Mouse (Mus musculus) thymus, adult 2 months (tissue): ENCODE results near the gene Zfp385b. TPM values are rescaled to one million over a fixed set of nuclear protein-coding genes. Genes with fewer than 3 reads are reported as not detected.

Experiments
- DNase-seq: peaks from one replicate; pipeline ENCODE4 v3.0.0; 2021
- H3K27ac ChIP-seq: fragments of 200-500 bp; 2 replicates; pipeline ENCODE4 v1.5.1; 2012; ENCODE audit warnings: low read length, control low read depth; ENCODE audit not compliant: control insufficient read depth, insufficient read depth
- H3K27me3 ChIP-seq: fragments of 200-500 bp; 2 replicates; pipeline ENCODE4 v1.6.1; 2012; ENCODE audit warnings: mild to moderate bottlenecking, low read length, moderate library complexity, mixed read lengths; ENCODE audit not compliant: control insufficient read depth, insufficient read depth
- H3K36me3 ChIP-seq: fragments of 200-500 bp; 2 replicates; pipeline ENCODE4 v1.6.1; 2012; ENCODE audit warnings: mild to moderate bottlenecking, low read length, moderate library complexity; ENCODE audit not compliant: control insufficient read depth, insufficient read depth
- H3K4me1 ChIP-seq: fragments of 200-500 bp; replicated peaks from 2 replicates; pipeline ENCODE4 v1.6.1; 2012; ENCODE audit warnings: low read length; ENCODE audit not compliant: control insufficient read depth, insufficient read depth
- H3K4me3 ChIP-seq: fragments of 200-500 bp; 2 replicates; pipeline ENCODE4 v1.5.1; 2012; ENCODE audit warnings: mild to moderate bottlenecking, low read length, control low read depth, moderate library complexity; ENCODE audit not compliant: control insufficient read depth, insufficient read depth
- CTCF ChIP-seq: fragments of 200-500 bp; IDR thresholded peaks from 2 replicates; pipeline ENCODE4 v1.5.1; 2012; ENCODE audit warnings: mild to moderate bottlenecking, control low read depth, low read length, moderate library complexity, borderline replicate concordance; ENCODE audit not compliant: control insufficient read depth, poor library complexity, insufficient read depth; ENCODE audit errors: extremely low read depth
- POLR2A ChIP-seq: fragments of 200-500 bp; IDR thresholded peaks from 2 replicates; pipeline ENCODE4 v1.6.1; 2012; ENCODE audit warnings: mild to moderate bottlenecking, low read length, control low read depth, moderate library complexity; ENCODE audit not compliant: control insufficient read depth, poor library complexity, insufficient read depth; ENCODE audit errors: extremely low read depth
- WGBS: fragments of 180-500 bp; shearing (Covaris S2); methylation state at CpG from one replicate; pipeline ENCODE4 v1.1.7; 2018; 5-methylcytosine and 5-hydroxymethylcytosine counted together
- polyA plus RNA-seq: library from polyadenylated mRNA; depleted of rRNA; stranded (reverse); fragments of >200 nt; gene quantifications from 2 replicates; pipeline ENCODE4 v1.2.3, GENCODE M21; 2012

The Zfp385b gene
- polyA plus RNA-seq, 1 experiment: 0.84 TPM

DNA sequence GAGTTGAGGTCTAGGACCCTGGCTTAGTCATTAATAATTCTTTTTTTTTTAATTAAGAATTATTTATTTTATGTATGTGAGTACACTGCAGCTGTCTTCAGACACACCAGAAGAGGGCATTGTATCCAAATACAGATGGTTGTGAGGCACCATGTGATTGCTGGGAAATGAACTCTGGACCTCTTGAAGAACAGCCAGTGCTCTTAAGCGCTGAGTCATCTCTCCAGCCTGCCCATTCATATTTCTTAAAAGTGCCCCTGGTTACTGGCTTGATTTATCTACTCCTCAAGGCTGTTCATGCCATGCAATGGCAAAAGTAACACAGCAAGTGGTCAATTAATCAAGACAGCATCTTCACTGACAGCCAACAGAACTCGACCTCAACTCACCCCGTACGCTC is 130.8 kb downstream of the Zfp385b start:
- no peaks in the 10 kb centered on the region for H3K36me3 ChIP-seq
- WGBS: 95% methylated on average over 4 of the region's 4 CpGs
- DNase-seq: no peak

DNA sequence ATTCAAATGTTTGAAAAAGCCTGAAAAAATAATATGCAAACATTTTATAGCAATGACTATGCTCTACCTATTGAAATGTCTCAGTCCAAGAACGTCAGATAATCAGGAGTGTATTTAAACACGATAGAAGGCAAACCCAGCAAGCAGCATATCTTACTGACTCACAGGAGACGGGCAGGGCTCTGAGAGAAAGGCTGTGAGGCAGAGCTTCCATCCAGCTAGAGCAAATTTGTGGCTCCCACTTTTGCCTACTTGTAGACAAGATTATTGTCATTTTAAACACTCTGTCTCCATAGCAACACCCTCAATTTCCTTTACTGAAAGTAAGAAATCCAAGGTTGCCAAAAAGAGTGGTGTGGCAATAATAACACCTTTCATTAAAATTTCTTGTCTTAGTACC is 135.4 kb downstream of the Zfp385b start:
- 84% methylated on average over 3 of the region's 3 CpGs for WGBS
- DNase-seq: no peak
- Histone ChIP-seq H3K4me3 (no peak overlapping the region), H3K4me1 (no peaks in the 10 kb centered on the region), H3K36me3 (no peaks in the 10 kb centered on the region), H3K27ac (no peak overlapping the region), H3K27me3 (no peaks in the 10 kb centered on the region)
- TF ChIP-seq CTCF (no peak), POLR2A (no peak)

More for the DNA sequence above, 130.8 kb downstream of the Zfp385b start:
- no peak overlapping the region for H3K27ac ChIP-seq
- no peaks in the 10 kb centered on the region for H3K27me3 ChIP-seq
- H3K4me1 ChIP-seq: no peaks in the 10 kb centered on the region
- TF ChIP-seq POLR2A (no peak), CTCF (no peak)
- H3K4me3 ChIP-seq: no peak overlapping the region

DNA sequence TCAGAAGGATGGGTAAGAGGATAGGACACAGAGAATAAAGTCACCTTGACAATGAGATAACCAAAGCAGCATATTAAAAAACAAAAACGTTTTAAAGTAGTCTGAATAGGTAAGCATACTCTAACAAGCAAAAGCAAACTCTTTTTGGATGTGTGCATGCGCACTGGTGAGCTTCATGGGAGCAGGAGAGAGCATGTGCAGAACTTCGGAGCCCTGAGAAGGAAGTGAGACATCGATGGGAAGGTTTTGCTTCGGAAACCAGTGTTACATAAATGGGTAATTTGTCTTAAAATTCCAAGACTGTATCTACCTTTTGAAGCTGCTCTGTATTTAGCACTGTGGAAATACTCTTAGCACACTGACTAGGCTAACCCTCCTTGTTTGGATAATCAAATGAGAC is 137.2 kb downstream of the Zfp385b start:
- no peak overlapping the region for H3K27ac ChIP-seq
- no peaks in the 10 kb centered on the region for H3K4me1 ChIP-seq
- H3K36me3 ChIP-seq: no peaks in the 10 kb centered on the region
- 81% methylated on average over 5 of the region's 5 CpGs for WGBS
- no peak for DNase-seq
- H3K27me3 ChIP-seq: no peaks in the 10 kb centered on the region
- TF ChIP-seq CTCF (no peak), POLR2A (no peak)
- no peak overlapping the region for H3K4me3 ChIP-seq

DNA sequence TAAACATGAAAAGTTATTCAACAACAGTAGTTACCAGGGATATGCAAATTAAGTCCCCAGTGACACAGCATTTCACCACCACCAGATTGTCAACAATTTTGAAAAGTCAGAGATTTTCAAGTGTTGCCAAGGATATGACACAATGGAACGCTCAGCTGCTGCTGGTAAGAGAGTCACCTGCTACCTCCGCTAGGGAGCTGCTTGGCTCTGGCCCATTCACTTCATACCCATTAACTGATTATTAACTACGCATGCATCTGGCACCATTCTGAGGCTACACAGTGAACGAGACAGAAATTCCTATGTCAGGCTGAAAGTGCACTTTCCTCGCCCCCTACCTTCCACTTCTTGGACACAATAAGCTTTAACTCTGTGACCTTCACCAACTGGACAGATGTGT is 137.7 kb downstream of the Zfp385b start:
- no peak overlapping the region for H3K27ac ChIP-seq
- no peak overlapping the region for H3K4me3 ChIP-seq
- DNase-seq: no peak
- TF ChIP-seq CTCF (no peak), POLR2A (no peak)
- 97% methylated on average over 5 of the region's 5 CpGs for WGBS
- no peaks in the 10 kb centered on the region for H3K36me3 ChIP-seq
- H3K4me1 ChIP-seq: no peaks in the 10 kb centered on the region
- no peaks in the 10 kb centered on the region for H3K27me3 ChIP-seq

DNA sequence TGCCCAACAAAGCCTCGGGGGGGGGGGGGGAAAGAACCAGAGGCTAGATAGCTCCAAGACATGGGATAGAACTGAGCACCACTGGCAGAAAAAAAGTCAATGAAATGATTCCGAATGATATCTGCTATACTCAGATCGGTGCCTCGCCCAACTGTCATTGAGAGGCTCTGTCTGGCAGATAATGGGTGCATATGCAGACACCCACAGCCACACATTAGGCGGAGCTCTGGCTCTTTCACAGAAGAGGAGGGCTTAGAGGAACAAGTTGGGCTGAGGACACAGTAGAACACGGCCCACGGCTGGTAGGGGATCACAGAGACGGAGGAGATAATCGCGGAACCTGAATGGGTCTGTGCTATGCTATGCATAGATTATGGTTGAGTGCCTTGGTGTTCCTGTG is 145.7 kb downstream of the Zfp385b start:
- TF ChIP-seq POLR2A: no peak
- no peak for TF ChIP-seq CTCF
- WGBS: 90% methylated on average over 10 of the region's 10 CpGs
- Histone ChIP-seq H3K27ac (no peak overlapping the region), H3K4me1 (no peaks in the 10 kb centered on the region), H3K4me3 (no peak overlapping the region), H3K36me3 (no peaks in the 10 kb centered on the region), H3K27me3 (no peaks in the 10 kb centered on the region)
- no peak for DNase-seq

DNA sequence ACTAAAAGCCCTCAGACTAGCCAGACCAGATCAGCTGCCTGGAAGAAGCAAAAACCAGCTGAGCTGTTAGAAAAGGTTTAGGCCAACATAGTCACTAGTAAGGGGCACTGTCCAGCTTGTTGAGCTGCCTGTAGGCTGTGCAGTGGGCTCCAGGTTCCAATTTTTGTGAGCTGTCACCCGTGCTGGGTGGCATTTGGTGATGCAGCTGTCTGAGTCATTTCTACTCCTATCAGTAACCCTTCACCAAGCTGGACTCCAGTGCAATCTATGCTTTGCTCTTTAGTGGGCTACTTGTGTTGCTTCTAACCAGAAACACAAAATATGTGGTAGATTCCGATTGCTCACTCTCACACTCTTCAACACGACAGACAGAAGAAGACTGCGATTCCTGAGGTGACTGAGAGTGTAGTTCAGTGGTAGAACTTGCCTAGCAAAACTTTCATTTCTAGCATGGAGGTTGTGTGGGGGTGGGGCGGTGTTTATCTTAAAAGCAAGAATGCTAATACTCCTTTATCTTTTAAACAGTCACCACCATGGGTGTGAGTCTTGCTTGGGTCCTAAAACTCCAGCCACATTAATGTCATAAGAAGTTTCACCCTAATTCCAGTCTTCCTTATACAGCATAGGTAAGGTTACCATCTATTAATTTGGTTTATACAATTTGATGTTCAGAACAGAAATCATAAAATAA is 147.1 kb downstream of the Zfp385b start:
- WGBS: 93% methylated on average over 5 of the region's 5 CpGs
- TF ChIP-seq POLR2A (no peak), CTCF (no peak)
- Histone ChIP-seq H3K27me3 (no peaks in the 10 kb centered on the region), H3K36me3 (no peaks in the 10 kb centered on the region), H3K4me3 (no peak overlapping the region), H3K27ac (no peak overlapping the region), H3K4me1 (no peaks in the 10 kb centered on the region)
- no peak for DNase-seq

DNA sequence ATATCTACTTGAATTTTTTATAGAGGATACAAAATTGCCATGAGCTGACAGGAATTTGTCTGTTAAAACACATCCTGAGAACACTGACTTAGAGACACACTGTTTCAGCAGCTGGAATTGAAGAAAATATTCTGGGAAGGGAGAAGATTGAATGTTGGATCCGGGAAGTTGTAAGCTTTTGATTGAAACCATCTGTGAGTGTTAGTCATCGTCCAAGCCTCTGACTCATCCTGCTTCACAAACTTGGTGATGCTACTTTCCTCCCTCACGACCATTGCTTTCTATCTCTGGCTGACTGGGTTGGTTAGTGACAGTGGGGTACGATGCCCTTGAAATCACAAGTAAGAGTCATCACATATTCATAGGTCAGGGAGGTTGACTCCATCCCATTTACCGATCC is 157.3 kb downstream of the Zfp385b start:
- Histone ChIP-seq H3K36me3 (no peaks in the 10 kb centered on the region), H3K27me3 (no peaks in the 10 kb centered on the region), H3K27ac (no peak overlapping the region), H3K4me1 (no peaks in the 10 kb centered on the region), H3K4me3 (no peak overlapping the region)
- WGBS: 88% methylated on average over 5 of the region's 5 CpGs
- TF ChIP-seq POLR2A (no peak), CTCF (no peak)
- DNase-seq: no peak
